In genomic region chr2:27411688-27412174, GRCm38 (mm10) we compare ENCODE assay signal across 1 mouse cellular context.
TF ChIP-seq lines count a peak whose summit lies in the region.

No protein-coding gene starts in this region.

TF ChIP-seq in CH12.LX, 34 proteins besides CTCF, POLR2A, EP300 and RAD21 (continued from another document):
- peak; percentile 83 for TF ChIP-seq ETS1 (conservative IDR thresholded peaks at IDR 0.05; ENCODE audit: low read depth, low read length)
- TF ChIP-seq HCFC1 (IDR thresholded peaks at IDR 0.05; ENCODE audit: low read depth, low read length) = peak; percentile 6; the same call in 1 of the 2 replicates
- TF ChIP-seq RCOR1 (conservative IDR thresholded peaks at IDR 0.05; ENCODE audit: low read depth, low read length) = no peak; the same call in 1 of the 2 replicates
- TF ChIP-seq USF2 (conservative IDR thresholded peaks at IDR 0.05; ENCODE audit: low read depth, low read length) = no peak
- peak; percentile 93 for TF ChIP-seq CHD2 (IDR thresholded peaks at IDR 0.05; ENCODE audit: low read length)
- TF ChIP-seq ELF1 (IDR thresholded peaks at IDR 0.05; ENCODE audit: low read depth, low read length) = peak; percentile 62; the same call in 1 of the 2 replicates
- peak; percentile 32; the same call in 1 of the 2 replicates for TF ChIP-seq MAX (IDR thresholded peaks at IDR 0.05; ENCODE audit: low read length)
- TF ChIP-seq CHD1 (IDR thresholded peaks at IDR 0.05; ENCODE audit: low read depth, low read length) = no peak
- TF ChIP-seq ZKSCAN1 (IDR thresholded peaks at IDR 0.05; ENCODE audit: borderline replicate concordance, low read depth, low read length) = no peak
- TF ChIP-seq TCF12 (IDR thresholded peaks at IDR 0.05; ENCODE audit: low read depth, low read length) = peak; percentile 76
- TF ChIP-seq MXI1 (IDR thresholded peaks at IDR 0.05; ENCODE audit: low read depth, low read length) = peak; percentile 29
- no peak for TF ChIP-seq MYC (IDR thresholded peaks at IDR 0.05; ENCODE audit: low read depth, low read length)
